ENCODE assay signal across 8 mouse cellular contexts in the genomic region with DNA sequence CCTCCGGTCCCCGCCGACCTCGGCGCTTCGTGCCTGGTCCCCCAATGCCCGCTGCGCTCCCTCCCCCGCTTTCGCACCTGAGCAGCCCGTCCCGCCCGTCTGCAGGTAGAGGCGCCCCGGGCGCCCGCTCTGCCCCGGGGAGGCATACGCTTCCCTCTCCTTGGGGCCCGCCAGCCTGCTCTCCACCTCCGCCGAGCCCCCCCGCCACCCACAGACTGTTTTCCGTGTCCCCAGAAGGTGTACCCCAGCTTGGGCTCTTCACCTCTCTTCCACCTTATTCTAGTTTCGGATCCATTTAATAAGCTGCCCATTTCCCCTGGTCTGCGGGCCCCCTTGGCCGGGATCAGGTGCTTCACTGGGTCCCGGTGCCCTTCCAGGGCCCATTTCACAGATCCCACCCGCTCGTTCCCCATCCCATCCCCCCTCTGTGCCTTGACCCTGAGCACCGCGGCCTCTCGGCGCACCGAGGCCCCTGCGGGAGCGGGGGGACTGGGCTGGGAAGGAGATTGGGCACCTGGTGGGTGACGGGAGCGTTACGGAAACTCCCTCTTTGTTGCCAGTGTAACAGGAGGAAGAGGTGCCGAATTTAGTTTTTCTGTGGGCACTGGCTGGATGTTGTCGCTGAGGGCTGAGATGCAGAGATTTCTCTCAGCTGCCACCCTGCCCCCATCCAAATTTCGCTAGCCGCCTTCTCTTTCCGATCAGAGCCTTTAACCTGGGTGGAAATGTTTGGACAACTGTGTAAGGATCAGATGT. TPM values are rescaled to one million over a fixed set of nuclear protein-coding genes. Genes with fewer than 3 reads are reported as not detected.
A peak's percentile ranks its signal among the peaks of the same experiment; 100 is the strongest.
DNase-seq lines count a peak whose midpoint lies in the region; ATAC-seq and TF ChIP-seq lines count a peak whose summit lies in the region.

No protein-coding gene starts in this region.

- no peaks in the 10 kb centered on the region for H3K36me3 ChIP-seq in ES-E14 (ENCODE audit: control insufficient read depth, insufficient read depth, low read length, poor library complexity, severe bottlenecking)
- no peaks in the 10 kb centered on the region for H3K36me3 ChIP-seq in forebrain, embryonic 16.5 days (ENCODE audit: control insufficient read depth, insufficient read depth)
- no peaks in the 10 kb centered on the region for H3K36me3 ChIP-seq in hindbrain, embryonic 10.5 days

- under 1% methylated on average over 45 of the region's 45 CpGs for WGBS in forebrain, embryonic 16.5 days
- under 1% methylated on average over 45 of the region's 45 CpGs for WGBS in hindbrain, embryonic 10.5 days

- no peak for DNase-seq in ES-E14 (ENCODE audit: low read depth, low spot score)
- peak; percentile 49 for DNase-seq in hindbrain, embryonic 10.5 days (ENCODE audit: low spot score)
- DNase-seq in layer of hippocampus, adult 9-11 months, result peak; percentile 57
- peak; percentile 48 for DNase-seq in lung, postnatal 10 days
- peak; percentile 13 for DNase-seq in ovary, postnatal 14 days (ENCODE audit: low spot score)
- peak; percentile 23 for DNase-seq in urinary bladder, postnatal 25 days (ENCODE audit: low spot score)

- H3K27me3 ChIP-seq in forebrain, embryonic 16.5 days (replicated peaks; ENCODE audit: control insufficient read depth, insufficient read depth, low read length), result no peaks in the 10 kb centered on the region
- peaks cover 25% of the 10 kb centered on the region for H3K27me3 ChIP-seq in hindbrain, embryonic 10.5 days (ENCODE audit: insufficient read depth, poor library complexity, severe bottlenecking)

- peak; percentile 38 for ATAC-seq in cerebellum, adult (ENCODE audit: insufficient number of reproducible peaks, low FRiP score, low TSS enrichment)
- peak; percentile 16 for ATAC-seq in forebrain, embryonic 16.5 days

- peak overlapping the region; percentile 90 for H3K4me2 ChIP-seq in forebrain, embryonic 16.5 days (ENCODE audit: low read length)

- H3K9ac ChIP-seq in ES-E14 (ENCODE audit: insufficient read depth, low read depth, low read length, poor library complexity, severe bottlenecking), result peak overlapping the region; percentile 85
- H3K9ac ChIP-seq in forebrain, embryonic 16.5 days (replicated peaks; ENCODE audit: low read depth, low read length), result peak overlapping the region; percentile 95

- H3K4me3 ChIP-seq in ES-E14 (ENCODE audit: insufficient read depth in 1 of 2, low read depth in 1 of 2, low read length in 2 of 2, poor library complexity in 1 of 2, severe bottlenecking in 1 of 2), result peak overlapping the region; percentile 86 to 88
- H3K4me3 ChIP-seq in forebrain, embryonic 16.5 days (replicated peaks; ENCODE audit: low read length), result peak overlapping the region; percentile 91
- H3K4me3 ChIP-seq in hindbrain, embryonic 10.5 days, result peak overlapping the region; percentile 85

- H3K9me3 ChIP-seq in ES-E14 (ENCODE audit: control insufficient read depth, insufficient read depth, low read depth, low read length), result no peaks in the 10 kb centered on the region
- H3K9me3 ChIP-seq in forebrain, embryonic 16.5 days (ENCODE audit: control insufficient read depth, low read length), result no peaks in the 10 kb centered on the region
- H3K9me3 ChIP-seq in hindbrain, embryonic 10.5 days, result no peaks in the 10 kb centered on the region

- in situ Hi-C loops in ES-E14 (cut with MboI; ENCODE audit: low sequenced_read_pairs in 2 of 2, unreplicated experiment in 2 of 2), result no loop called here

- peaks cover 4 to 10% of the 10 kb centered on the region in 2 experiments; a peak in 3 of 4 replicates for H3K4me1 ChIP-seq in ES-E14 (ENCODE audit: control insufficient read depth in 2 of 2, insufficient read depth in 2 of 2, low read length in 2 of 2, poor library complexity in 1 of 2)
- peaks cover 35% of the 10 kb centered on the region for H3K4me1 ChIP-seq in forebrain, embryonic 16.5 days (replicated peaks; ENCODE audit: control insufficient read depth, insufficient read depth, low read length)
- peaks cover 27% of the 10 kb centered on the region for H3K4me1 ChIP-seq in hindbrain, embryonic 10.5 days (replicated peaks)

- peak overlapping the region; percentile 5; the same call in 1 of the 2 replicates for H3K27ac ChIP-seq in ES-E14 (ENCODE audit: insufficient read depth, low read depth, low read length, poor library complexity, severe bottlenecking)
- H3K27ac ChIP-seq in forebrain, embryonic 16.5 days (ENCODE audit: low read length), result peak overlapping the region; percentile 81
- peak overlapping the region; percentile 92 for H3K27ac ChIP-seq in hindbrain, embryonic 10.5 days

TF ChIP-seq in ES-E14, 5 proteins besides CTCF, POLR2A, EP300 and RAD21:
- TF ChIP-seq CHD2 (IDR thresholded peaks at IDR 0.05; ENCODE audit: low read depth, low read length) (no peak), HCFC1 (IDR thresholded peaks at IDR 0.05; ENCODE audit: borderline replicate concordance, insufficient read depth, low read length) (no peak), ZNF384 (IDR thresholded peaks at IDR 0.05; ENCODE audit: low read depth, low read length) (no peak), MAFK (IDR thresholded peaks at IDR 0.05; ENCODE audit: insufficient read depth, low read depth, low read length) (no peak), ZC3H11A (IDR thresholded peaks at IDR 0.05; ENCODE audit: borderline replicate concordance, low read depth, low read length) (no peak)

RNA-seq across cellular contexts. Expression of gene Slc44a1, which starts 0.8 kb away (rescaled TPM):
- 48.0 and 73.7 TPM in 2 replicates for total RNA-seq in ES-E14 (2012; rRNA removed)
- polyA plus RNA-seq in forebrain, embryonic 16.5 days (2015; fragmentation: Nextera tagmentation; extraction: Ambion mirVana), result 13.7 and 19.6 TPM in 2 replicates
- 10.8 and 12.0 TPM in 2 replicates for polyA plus RNA-seq in hindbrain, embryonic 10.5 days (2016; fragmentation: Nextera tagmentation; extraction: Ambion mirVana)

Comparison
In these comparisons a context has a peak if more than half of its experiments do, and no peak if none do; other contexts are left out.
1. H3K27ac ChIP-seq: peak in every context shown above with its lines; median percentile 92 in hindbrain, embryonic 10.5 days; 81 in forebrain, embryonic 16.5 days; 5 in ES-E14.